Mouse (Mus musculus) adrenal gland, postnatal 25 days (tissue): ENCODE results near the gene Reep6. TPM values are rescaled to one million over a fixed set of nuclear protein-coding genes. Genes with fewer than 3 reads are reported as not detected.
"Not testable (repeated sequence)": the region's sequence is repeated elsewhere in the genome, so short reads cannot be mapped to it uniquely, and the experiment has no call there.

Experiments
- DNase-seq: peaks from one replicate; pipeline ENCODE4 v3.0.0; 2021; ENCODE audit warnings: mixed read lengths
- total RNA-seq: library from RNA; stranded (reverse); gene quantifications from 2 replicates; pipeline ENCODE4 v1.2.3, GENCODE M21; 2021

The Reep6 gene
- total RNA-seq, 1 experiment from 2014 or later = 8.0 TPM

DNA sequence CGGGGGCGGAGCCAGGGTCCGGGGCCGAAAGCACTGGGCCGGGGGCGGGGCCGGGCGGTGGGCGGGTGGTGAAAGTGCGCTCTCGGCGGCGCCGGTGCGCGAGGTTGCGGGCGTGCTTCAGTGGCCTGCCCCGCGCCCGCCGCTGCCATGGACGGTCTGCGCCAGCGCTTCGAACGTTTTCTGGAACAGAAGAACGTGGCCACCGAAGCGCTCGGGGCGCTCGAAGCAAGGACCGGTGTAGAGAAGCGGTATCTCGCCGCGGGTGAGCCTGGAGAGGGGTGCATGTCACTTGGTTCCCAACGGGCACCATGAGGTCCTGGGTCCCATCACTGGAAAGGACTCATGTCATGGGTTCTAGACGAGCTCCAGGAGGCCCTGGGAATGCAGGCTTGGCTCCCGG lies 331 bp downstream of the Reep6 start:
- no peak for DNase-seq

GRCm38 (mm10) chr10:80330888-80331287 lies 1.1 kb downstream of the Reep6 start:
- no peak for DNase-seq

DNA sequence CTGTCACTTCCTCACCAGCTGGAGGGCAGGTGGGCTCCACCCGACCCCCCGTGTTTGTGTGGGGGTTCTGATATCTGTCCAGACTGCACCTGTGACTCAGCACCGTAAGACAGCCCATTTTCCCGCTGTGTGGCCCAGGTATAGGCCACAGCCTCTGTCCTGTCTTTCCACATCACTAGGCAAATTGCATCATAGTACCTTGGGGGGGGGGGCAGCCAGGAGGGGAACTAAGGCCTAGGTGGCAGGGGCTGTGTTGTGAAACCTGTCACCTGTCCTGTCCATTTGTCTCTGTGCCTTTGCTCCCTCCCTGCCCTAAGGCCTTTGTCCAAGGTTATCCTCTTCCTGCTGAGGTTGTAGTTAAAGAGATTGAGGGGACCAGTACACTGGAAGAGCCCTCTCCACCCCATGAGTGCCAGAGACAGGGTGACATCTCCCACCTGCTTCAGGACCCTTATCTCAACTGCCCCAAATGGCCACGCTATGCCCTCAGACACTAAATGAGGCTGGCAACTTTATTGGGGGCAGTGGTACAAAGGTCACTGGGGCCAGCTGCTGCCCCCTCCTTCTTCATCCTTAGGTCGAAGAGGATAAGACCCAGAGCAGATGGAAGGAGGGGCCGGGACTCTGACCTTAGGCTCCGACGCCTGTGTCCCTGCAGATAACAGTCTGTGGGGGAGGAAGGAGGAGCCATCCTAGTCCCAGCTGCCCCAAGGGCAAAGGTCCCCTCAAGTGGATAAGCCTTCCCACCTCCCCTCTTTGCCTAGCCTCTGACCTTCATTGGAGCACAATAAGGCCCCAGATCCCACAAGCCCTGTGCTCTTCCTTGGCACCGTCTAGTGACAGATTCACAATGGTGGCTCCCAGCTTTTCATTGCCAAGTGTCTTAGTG lies 2.1 kb downstream of the Reep6 start:
- no peak for DNase-seq

- no peak for DNase-seq
Observed at GRCm38 (mm10) chr10:80332525-80332989, 2.8 kb downstream of the Reep6 start.

GRCm38 (mm10) chr10:80336263-80336662 lies 6.5 kb downstream of the Reep6 start:
- no peak for DNase-seq

GRCm38 (mm10) chr10:80339941-80340750 lies 10.4 kb downstream of the Reep6 start:
- DNase-seq = peak; percentile 84

DNA sequence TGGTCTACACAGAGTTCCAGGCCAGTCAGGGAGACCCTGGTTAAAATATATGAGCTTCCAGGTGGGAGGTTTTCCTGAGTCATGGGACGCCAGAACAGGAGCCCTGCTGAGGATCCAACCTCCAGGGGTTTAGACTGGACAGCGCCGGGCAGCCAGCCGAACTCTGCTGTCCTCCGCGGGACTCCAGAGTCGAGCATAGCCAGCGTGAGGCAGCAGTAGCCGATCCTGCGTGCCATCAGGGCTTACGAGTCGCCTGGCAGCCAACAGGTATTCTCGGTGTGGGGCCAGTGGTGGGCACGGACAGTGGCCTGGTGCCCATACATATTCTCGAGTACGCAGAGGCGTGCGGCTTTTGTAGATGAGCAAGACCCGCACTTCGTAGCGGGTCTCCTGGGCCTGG lies 11.3 kb downstream of the Reep6 start:
- DNase-seq = no peak

DNA sequence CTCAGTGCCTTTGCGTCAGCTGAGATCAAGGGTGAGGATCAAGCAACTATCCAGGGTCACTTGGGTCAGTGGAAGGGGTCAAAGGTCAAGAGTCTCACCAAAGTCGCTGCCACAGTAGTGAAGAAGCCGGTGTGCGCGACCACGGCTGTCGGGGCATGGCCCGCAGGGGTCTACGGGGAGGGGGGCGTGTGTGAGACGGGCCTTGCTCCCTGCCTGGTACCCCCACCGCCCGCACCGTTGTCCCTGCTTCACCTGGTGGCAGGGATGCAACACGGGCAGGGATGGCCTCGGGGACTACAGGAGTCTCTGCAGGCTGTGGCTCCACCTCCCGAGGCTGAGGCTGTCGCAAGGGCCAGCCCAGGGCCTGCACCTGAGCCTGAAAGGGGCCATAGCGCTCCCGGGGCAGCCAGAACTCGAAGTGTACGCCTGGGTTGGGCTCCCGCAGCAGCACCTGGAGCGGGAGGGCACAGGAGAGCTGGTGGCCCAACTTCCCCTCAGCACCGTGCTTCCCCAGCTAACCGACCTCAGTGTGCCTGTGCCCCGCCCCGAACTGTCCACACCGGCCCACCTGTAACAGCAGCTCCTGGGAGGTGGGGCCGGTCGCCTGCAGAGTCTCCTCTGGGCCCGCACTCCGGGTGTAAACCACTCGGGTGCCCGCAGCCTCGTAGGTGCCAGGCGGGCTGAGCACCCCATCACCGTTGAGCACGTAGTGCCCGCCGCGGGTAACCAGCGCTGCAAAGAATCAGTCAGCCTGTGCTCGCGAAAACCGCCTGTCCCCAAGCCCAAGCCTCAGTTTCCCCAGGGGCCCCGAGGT lies 11.9 kb downstream of the Reep6 start:
- no peak for DNase-seq

DNA sequence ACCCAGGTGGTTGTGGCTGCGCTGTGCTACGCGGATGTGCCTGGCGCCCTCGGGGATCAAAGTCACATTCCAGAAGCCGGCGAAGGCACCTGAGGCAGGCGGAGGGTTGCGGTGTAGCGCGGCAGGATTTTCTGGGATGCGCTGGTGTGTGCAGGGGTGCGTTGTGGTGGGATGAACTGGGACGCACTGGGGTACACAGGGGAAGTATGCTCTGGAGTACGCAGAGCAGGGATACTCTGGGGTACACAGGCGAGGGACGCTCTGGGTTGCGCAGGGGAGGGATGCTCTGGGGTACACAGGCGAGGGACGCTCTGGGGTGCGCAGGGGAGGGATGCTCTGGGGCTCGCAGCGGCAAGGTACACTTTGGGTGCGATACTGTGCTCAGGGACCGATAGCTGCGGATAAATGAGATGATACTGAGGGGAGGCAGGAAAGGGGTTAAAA lies 12.6 kb downstream of the Reep6 start:
- DNase-seq = no peak

DNA sequence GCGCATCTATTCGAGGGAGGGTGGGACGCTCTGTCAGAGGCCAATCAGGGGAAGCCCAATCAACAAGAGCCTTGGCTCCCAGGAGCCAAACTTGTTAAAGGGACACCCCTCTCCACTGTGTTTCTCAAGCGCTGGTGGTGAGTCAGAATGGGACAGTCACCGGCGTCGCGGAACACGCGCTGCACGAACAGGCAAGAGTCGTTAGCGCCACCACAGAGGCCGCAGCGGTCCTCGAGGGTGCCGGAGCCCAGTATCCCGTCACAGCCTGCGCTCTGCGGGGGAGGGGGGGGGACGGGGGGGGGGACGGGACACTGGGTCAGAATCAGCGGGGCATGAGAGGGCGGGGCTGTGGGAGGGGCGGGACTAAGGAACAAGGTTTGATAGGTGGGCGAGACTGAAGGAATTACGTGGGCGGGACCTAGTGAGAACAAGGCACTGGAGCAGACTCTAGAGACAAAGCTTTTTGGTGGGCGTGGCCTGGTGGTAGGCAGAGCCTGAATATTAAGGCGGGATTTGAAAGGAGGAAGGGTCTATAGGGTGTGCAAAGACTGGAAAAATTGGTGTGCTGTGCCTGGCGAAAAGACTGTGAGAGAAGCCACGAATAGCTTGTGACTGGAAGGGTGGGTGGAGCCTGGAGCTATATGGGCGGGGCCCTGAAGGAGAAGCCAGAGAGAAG lies 13.1 kb downstream of the Reep6 start:
- DNase-seq = peak; percentile 59

DNA sequence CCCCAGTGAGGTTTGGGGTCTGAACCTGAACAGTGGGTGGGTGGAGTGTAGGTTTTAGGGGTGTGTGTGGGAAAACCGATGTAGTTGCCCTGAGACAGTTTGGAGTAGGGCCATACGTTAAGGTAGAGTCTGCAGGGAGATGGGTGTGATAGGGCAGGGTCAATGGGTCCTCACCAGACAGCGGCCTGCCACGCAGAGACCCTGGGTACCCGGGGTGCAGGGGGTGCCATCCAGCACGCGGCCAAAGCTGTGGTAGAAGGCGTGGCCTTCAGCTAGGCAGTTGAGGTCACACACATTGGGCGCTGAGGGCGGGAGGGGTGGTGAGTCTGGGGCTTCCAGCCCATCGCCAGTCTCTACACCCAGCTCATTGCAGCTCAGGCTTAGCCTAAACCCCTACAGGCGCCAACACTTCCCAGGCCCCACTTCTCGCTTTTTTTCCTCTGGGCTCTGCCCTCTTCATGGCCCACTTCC lies 13.7 kb downstream of the Reep6 start:
- no peak for DNase-seq

GRCm38 (mm10) chr10:80344131-80344661 lies 14.4 kb downstream of the Reep6 start:
- no peak for DNase-seq

GRCm38 (mm10) chr10:80345122-80345521 lies 15.4 kb downstream of the Reep6 start:
- DNase-seq = no peak

DNA sequence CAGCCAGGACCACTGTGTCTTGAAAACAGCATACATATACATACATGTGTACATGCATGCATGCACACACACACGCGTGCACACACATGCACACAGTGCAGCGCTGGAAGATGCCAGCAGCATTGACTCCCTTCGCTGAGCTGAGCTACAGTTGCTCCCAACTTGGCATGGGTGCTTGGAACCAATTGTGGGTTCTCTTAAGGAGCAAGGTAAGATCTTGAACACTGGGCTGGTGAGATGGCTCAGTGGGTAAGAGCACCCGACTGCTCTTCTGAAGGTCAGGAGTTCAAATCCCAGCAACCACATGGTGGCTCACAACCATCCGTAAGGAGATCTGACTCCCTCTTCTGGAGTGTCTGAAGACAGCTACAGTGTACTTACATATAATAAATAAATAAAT lies 16.2 kb downstream of the Reep6 start:
- DNase-seq = not testable (repeated sequence)

GRCm38 (mm10) chr10:80347514-80347967 lies 17.8 kb downstream of the Reep6 start:
- no peak for DNase-seq

GRCm38 (mm10) chr10:80348244-80348781 lies 18.6 kb downstream of the Reep6 start, which contains the start of gene Adamtsl5:
Adamtsl5 (minus strand) TSS chr10:80348412.
- peak; percentile 51 for DNase-seq

GRCm38 (mm10) chr10:80348981-80349380 lies 19.2 kb downstream of the Reep6 start:
- DNase-seq = no peak

GRCm38 (mm10) chr10:80350292-80350691 lies 20.5 kb downstream of the Reep6 start:
- peak; percentile 86 for DNase-seq

DNA sequence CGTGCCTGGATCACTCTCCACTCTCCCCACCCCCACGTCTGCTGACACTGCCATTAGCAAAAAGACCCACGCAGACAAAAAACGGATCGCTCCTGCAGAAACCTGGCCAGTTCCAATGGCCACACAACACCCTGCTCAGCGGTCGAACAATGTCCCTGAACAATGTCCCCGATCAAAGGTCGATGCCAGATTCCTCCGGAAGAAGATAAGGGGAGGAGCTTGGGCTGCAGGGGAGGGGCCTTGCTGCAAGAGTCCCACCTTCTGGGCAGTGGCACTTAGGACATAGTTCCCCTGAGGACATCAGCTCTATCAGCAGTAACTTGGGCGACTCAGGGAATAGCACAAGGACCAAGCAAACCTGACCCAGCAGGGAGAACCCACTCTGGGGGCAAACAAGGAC lies 22.1 kb downstream of the Reep6 start:
- DNase-seq = no peak

DNA sequence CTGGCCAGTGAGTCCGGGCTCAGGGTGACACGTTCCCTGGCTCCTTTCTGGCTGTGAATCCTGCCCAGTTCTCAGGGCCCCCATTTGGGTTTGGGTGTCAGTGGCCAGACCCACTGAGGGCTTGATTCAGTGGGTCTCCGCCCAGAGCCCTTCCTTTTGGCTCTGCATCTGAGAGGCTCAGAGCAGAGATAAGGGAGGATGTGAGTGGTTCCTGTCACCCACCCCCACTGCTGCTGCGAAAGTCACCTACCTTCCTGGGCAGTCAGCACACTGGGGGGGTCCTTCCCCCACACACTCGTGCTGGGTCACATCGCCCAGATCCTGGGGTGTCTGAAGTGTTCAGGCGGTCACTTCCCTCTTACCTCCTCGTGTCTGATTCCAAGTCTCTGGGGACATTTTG lies 23.0 kb downstream of the Reep6 start:
- DNase-seq = no peak

GRCm38 (mm10) chr10:80355431-80355830 lies 25.7 kb downstream of the Reep6 start:
- DNase-seq = no peak
